Mouse (Mus musculus): ENCODE results near the gene Cdhr4.

- TF ChIP-seq CTCF (IDR thresholded peaks at IDR 0.05; ENCODE audit: low read depth, low read length) (no peak), POLR2A (IDR thresholded peaks at IDR 0.05; ENCODE audit: borderline replicate concordance, low read depth, low read length) (no peak)
Measured at GRCm38 (mm10) chr9:107949922-107950235, 42.4 kb upstream of the Cdhr4 start, which contains the start of gene Traip.

Measured in bone marrow macrophage, adult 2 months (primary cell).